Mouse (Mus musculus) heart, adult 2 months (tissue): Measurements from ENCODE around the gene Stx8.

Experiments
- CTCF ChIP-seq: fragments of 200-600 bp; IDR thresholded peaks from 2 replicates; pipeline ENCODE4 v1.8.1; 2022; ENCODE audit warnings: antibody characterized with exemption, mild to moderate bottlenecking, moderate library complexity
- EP300 ChIP-seq: fragments of 200-500 bp; IDR thresholded peaks from 2 replicates; pipeline ENCODE4 v1.6.1; 2011; ENCODE audit warnings: low read depth, low read length, control low read depth; ENCODE audit not compliant: insufficient read depth

DNA sequence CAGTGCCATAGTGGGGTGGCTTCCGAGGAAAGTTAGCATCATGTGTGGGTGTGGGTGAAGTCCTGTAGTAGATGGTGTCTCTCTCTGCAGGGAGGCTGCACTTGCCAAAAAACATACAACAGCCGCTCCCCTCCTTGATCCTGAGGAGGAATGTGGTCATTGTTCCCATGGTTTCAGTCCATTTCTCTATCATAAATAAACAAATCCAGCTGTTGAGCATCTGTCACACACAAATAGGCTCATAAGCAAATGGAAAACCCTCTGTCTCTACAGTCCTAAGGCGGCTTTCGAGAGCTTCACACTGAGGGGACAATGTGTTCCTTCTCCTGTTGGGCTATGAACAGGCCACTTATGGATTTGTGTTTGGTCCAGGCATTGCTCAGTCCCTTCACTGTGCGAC, 56.9 kb downstream of the Stx8 start:
- TF ChIP-seq CTCF = no peak
- no peak for TF ChIP-seq EP300
